Mouse (Mus musculus) kidney, postnatal 10 days (tissue): ENCODE results near the gene Stag1.
"Not testable (repeated sequence)": the region's sequence is repeated elsewhere in the genome, so short reads cannot be mapped to it uniquely, and the experiment has no call there.

Source experiments
- DNase-seq: peaks from one replicate; pipeline ENCODE4 v3.0.0; 2021; ENCODE audit warnings: mixed read lengths

Stag1 gene

GRCm38 (mm10) chr9:100689765-100690316 lies 92.2 kb downstream of the Stag1 start:
- no peak for DNase-seq

- DNase-seq = no peak
These were observed 94.6 kb downstream of the Stag1 start for GRCm38 (mm10) chr9:100692239-100692638.

GRCm38 (mm10) chr9:100696537-100696936 lies 98.9 kb downstream of the Stag1 start:
- DNase-seq = no peak

GRCm38 (mm10) chr9:100707644-100708043 lies 110.0 kb downstream of the Stag1 start:
- DNase-seq = no peak

- no peak for DNase-seq
These were observed 114.1 kb downstream of the Stag1 start for GRCm38 (mm10) chr9:100711665-100712064.

GRCm38 (mm10) chr9:100724832-100725231 lies 127.2 kb downstream of the Stag1 start:
- not testable (repeated sequence) for DNase-seq

- no peak for DNase-seq
These were observed 134.2 kb downstream of the Stag1 start for GRCm38 (mm10) chr9:100731839-100732238.

- DNase-seq = no peak
These were observed 136.4 kb downstream of the Stag1 start for GRCm38 (mm10) chr9:100733907-100734440.

- no peak for DNase-seq
These were observed 138.5 kb downstream of the Stag1 start for GRCm38 (mm10) chr9:100735993-100736645.

GRCm38 (mm10) chr9:100736646-100737031 lies 139.0 kb downstream of the Stag1 start:
- DNase-seq = no peak

- DNase-seq = not testable (repeated sequence)
These were observed 179.6 kb downstream of the Stag1 start for GRCm38 (mm10) chr9:100777238-100777637.

GRCm38 (mm10) chr9:100865984-100866383 lies 268.4 kb downstream of the Stag1 start:
- no peak for DNase-seq

GRCm38 (mm10) chr9:100869635-100870034 lies 272.0 kb downstream of the Stag1 start:
- no peak for DNase-seq

- DNase-seq = no peak
These were observed 298.5 kb downstream of the Stag1 start for GRCm38 (mm10) chr9:100896111-100896510.

- DNase-seq = no peak
These were observed 300.4 kb downstream of the Stag1 start for GRCm38 (mm10) chr9:100898042-100898441.

GRCm38 (mm10) chr9:100910352-100910751 lies 312.8 kb downstream of the Stag1 start:
- peak; percentile 26 for DNase-seq

- DNase-seq = peak; percentile 70
These were observed 319.5 kb downstream of the Stag1 start for GRCm38 (mm10) chr9:100917111-100917510.

GRCm38 (mm10) chr9:100926629-100927028 lies 329.0 kb downstream of the Stag1 start:
- no peak for DNase-seq

- DNase-seq = no peak
These were observed 344.4 kb downstream of the Stag1 start for GRCm38 (mm10) chr9:100942042-100942441.

GRCm38 (mm10) chr9:100944677-100945365 lies 347.2 kb downstream of the Stag1 start:
- DNase-seq = no peak

- peak; percentile 53 for DNase-seq
These were observed 353.9 kb downstream of the Stag1 start for GRCm38 (mm10) chr9:100951481-100951880.

- DNase-seq = no peak
These were observed 365.4 kb downstream of the Stag1 start for GRCm38 (mm10) chr9:100962903-100963427.

GRCm38 (mm10) chr9:100963428-100963912 lies 365.9 kb downstream of the Stag1 start:
- DNase-seq = no peak
